Mouse (Mus musculus) liver, embryonic 11.5 days (tissue): ENCODE measurements at regions not wholly inside any gene's neighbourhood (a gene's known extent, or its start where the extent isn't known, plus 50 kb on each side); places are given as distances from the start of the nearest gene placed in this dataset.

ENCODE experiments used
- ATAC-seq: fragments of 200-750 bp; cut with Nextera tagmentation; replicated peaks from 2 replicates; pipeline ENCODE4 v1.8.0; 2017; ENCODE audit warnings: moderate number of reproducible peaks, mild to moderate bottlenecking, moderate TSS enrichment, moderate library complexity; ENCODE audit not compliant: low FRiP score
- DNase-seq: peaks from one replicate; pipeline ENCODE4 v3.0.0-alpha.2; 2017; ENCODE audit warnings: low spot score
- H3K27ac ChIP-seq: fragments of 300-500 bp; sonication (generic); 2 replicates; pipeline ENCODE4 v1.5.1; 2014; ENCODE audit warnings: mild to moderate bottlenecking, low read depth, low read length, control low read depth
- H3K27me3 ChIP-seq: fragments of 300-500 bp; sonication (generic); replicated peaks from 2 replicates; pipeline ENCODE4 v1.6.1; 2014; ENCODE audit warnings: low read length, mixed read lengths; ENCODE audit not compliant: control insufficient read depth, insufficient read depth
- H3K36me3 ChIP-seq: fragments of 300-500 bp; sonication (generic); 2 replicates; pipeline ENCODE4 v1.6.1; 2014; ENCODE audit warnings: mild to moderate bottlenecking, low read length, moderate library complexity, mixed read lengths; ENCODE audit not compliant: control insufficient read depth, insufficient read depth
- H3K4me1 ChIP-seq: fragments of 300-500 bp; sonication (generic); replicated peaks from 2 replicates; pipeline ENCODE4 v1.6.1; 2014; ENCODE audit warnings: low read length, mixed read lengths; ENCODE audit not compliant: control insufficient read depth, insufficient read depth
- H3K4me2 ChIP-seq: fragments of 300-500 bp; sonication (generic); 2 replicates; pipeline ENCODE4 v1.6.1; 2014; ENCODE audit warnings: mild to moderate bottlenecking, control low read depth, moderate library complexity
- H3K4me3 ChIP-seq: fragments of 300-500 bp; sonication (generic); 2 replicates; pipeline ENCODE4 v1.5.1; 2014; ENCODE audit warnings: low read depth, low read length, control low read depth
- H3K9ac ChIP-seq: fragments of 300-500 bp; sonication (generic); 2 replicates; pipeline ENCODE4 v1.6.1; 2014; ENCODE audit warnings: low read depth, low read length, control low read depth
- H3K9me3 ChIP-seq: fragments of 300-500 bp; sonication (generic); 2 replicates; pipeline ENCODE4 v1.6.1; 2016; ENCODE audit warnings: low read length, inconsistent platforms, mixed read lengths; ENCODE audit not compliant: control insufficient read depth
- WGBS: fragments of 180-500 bp; shearing (Covaris S2); extraction: QIAGEN DNeasy Blood & Tissue Kit; methylation state at CpG from one replicate; pipeline ENCODE4 v1.1.7; 2014; 5-methylcytosine and 5-hydroxymethylcytosine counted together

DNA sequence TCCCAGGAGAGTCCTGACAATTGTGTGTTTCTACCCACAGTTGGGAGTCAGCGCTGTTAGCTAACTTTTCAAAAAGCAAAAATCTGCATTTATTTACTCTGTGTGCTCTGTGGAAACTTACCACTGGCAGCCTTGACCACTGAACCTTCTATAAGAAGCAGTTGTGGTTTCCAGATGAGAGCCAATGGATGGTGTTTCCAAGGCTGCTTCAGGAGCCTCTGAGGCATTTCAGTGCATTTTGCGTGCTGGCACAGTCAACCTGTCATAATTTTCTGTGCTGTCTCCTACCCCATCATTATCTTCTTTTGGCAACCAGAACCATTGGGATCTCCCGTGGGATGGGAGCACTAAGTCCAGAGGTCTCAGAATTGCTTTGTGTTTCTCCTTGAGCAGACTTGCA is 60.3 kb downstream of the 4930544G11Rik start:
- no peaks in the 10 kb centered on the region for H3K27me3 ChIP-seq
- ATAC-seq (no peak), DNase-seq (no peak)
- no peaks in the 10 kb centered on the region for H3K4me1 ChIP-seq
- 83% methylated on average over 3 of the region's 3 CpGs for WGBS
- no peak overlapping the region for H3K4me3 ChIP-seq
- no peaks in the 10 kb centered on the region for H3K36me3 ChIP-seq
- H3K9me3 ChIP-seq: no peaks in the 10 kb centered on the region
- no peak overlapping the region for H3K27ac ChIP-seq
- no peak overlapping the region for H3K4me2 ChIP-seq
- no peak overlapping the region for H3K9ac ChIP-seq

- no peak overlapping the region for H3K4me3 ChIP-seq
- H3K4me2 ChIP-seq: no peak overlapping the region
- no peak for ATAC-seq
- H3K9ac ChIP-seq: no peak overlapping the region
- no peak overlapping the region for H3K27ac ChIP-seq
- H3K36me3 ChIP-seq: no peaks in the 10 kb centered on the region
- no peaks in the 10 kb centered on the region for H3K9me3 ChIP-seq
- H3K4me1 ChIP-seq: no peaks in the 10 kb centered on the region
- no peaks in the 10 kb centered on the region for H3K27me3 ChIP-seq
- 64% methylated on average over 1 of the region's 1 CpGs for WGBS
- DNase-seq: no peak
Observed at GRCm38 (mm10) chr6:66023531-66023930, 71.1 kb downstream of the 4930544G11Rik start.

GRCm38 (mm10) chr6:66036789-66037188 is 84.4 kb downstream of the 4930544G11Rik start:
- WGBS: 89% methylated on average over 2 of the region's 2 CpGs
- no peaks in the 10 kb centered on the region for H3K36me3 ChIP-seq
- H3K27me3 ChIP-seq: no peaks in the 10 kb centered on the region
- no peak overlapping the region for H3K4me3 ChIP-seq
- H3K9ac ChIP-seq: no peak overlapping the region
- H3K27ac ChIP-seq: no peak overlapping the region
- ATAC-seq (no peak), DNase-seq (no peak)
- no peak overlapping the region for H3K4me2 ChIP-seq
- H3K4me1 ChIP-seq: no peaks in the 10 kb centered on the region
- H3K9me3 ChIP-seq: no peaks in the 10 kb centered on the region

DNA sequence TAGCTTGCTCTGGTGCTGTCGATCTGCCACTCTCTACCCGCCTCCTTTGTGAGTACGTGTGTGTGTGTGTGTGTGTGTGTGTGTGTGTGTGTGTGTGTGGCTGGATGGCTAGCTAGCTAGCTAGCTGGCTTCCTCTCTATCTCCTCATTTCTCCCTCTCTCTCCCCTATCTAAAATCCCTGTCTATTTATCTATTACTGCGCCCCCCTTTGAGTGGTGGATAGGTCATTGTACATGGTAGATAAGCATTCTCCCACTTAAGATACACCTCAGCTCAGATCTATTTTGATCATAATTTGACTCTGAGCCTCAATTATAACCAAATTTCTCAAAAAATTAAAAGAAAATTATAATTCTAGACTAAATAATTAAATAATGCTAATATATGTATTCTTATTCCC is 99.4 kb downstream of the 4930544G11Rik start:
- no peak overlapping the region for H3K4me3 ChIP-seq
- peak overlapping the region; percentile 23 for H3K4me2 ChIP-seq
- peaks cover 9% of the 10 kb centered on the region for H3K4me1 ChIP-seq
- no peaks in the 10 kb centered on the region for H3K27me3 ChIP-seq
- WGBS: 45% methylated on average over 4 of the region's 4 CpGs
- DNase-seq (no peak), ATAC-seq (peak; percentile 54)
- H3K9me3 ChIP-seq: no peaks in the 10 kb centered on the region
- no peak overlapping the region for H3K9ac ChIP-seq
- no peaks in the 10 kb centered on the region for H3K36me3 ChIP-seq
- peak overlapping the region; percentile 65 for H3K27ac ChIP-seq

DNA sequence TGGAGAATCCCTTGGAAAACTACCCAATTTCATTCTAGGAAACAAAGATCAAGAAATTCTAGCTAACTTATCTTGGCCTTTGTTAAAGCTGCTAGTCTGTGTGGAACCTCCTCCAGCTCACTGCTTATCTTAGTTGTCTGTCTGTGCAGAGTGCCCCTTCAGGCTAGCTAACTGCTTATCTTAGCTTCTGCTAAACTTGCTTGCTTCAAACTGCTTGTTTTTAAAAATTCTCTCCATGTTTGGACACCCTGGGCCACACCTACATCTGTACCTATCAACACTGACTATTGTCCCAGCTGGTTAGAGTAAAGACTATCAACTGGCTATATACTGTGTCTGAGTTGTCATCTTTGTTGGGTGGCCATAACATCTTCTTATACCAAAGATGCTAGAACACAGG is 100.0 kb downstream of the 4930544G11Rik start:
- DNase-seq (no peak), ATAC-seq (peak; percentile 96)
- Histone ChIP-seq H3K36me3 (no peaks in the 10 kb centered on the region), H3K4me3 (no peak overlapping the region), H3K27me3 (no peaks in the 10 kb centered on the region), H3K4me1 (peaks cover 9% of the 10 kb centered on the region), H3K9me3 (no peaks in the 10 kb centered on the region), H3K27ac (peak overlapping the region; percentile 73), H3K9ac (no peak overlapping the region), H3K4me2 (no peak overlapping the region)

DNA sequence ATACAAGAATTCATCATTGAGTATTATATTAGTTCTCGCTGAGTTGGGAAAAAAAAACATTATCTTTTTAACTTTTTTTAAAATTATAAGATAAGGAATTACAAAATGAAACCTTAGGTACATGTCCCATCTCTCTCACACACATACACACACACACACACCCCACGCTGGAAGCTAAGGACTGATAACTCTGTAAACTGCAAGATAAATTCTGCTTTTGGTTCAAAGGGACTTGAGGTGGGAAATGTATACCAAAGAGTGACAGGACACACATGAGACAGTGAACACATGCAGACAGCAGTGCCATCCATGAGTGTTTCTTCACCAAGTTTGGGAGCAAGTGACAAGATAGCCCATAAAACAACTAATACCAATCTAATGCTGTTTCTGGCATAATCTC is 100.8 kb downstream of the 4930544G11Rik start:
- Histone ChIP-seq H3K36me3 (no peaks in the 10 kb centered on the region), H3K4me2 (no peak overlapping the region), H3K9ac (no peak overlapping the region), H3K4me3 (no peak overlapping the region), H3K27ac (no peak overlapping the region), H3K9me3 (no peaks in the 10 kb centered on the region), H3K27me3 (no peaks in the 10 kb centered on the region), H3K4me1 (peaks cover 9% of the 10 kb centered on the region)
- ATAC-seq: peak; percentile 77
- no peak for DNase-seq
- 35% methylated on average over 2 of the region's 2 CpGs for WGBS

DNA sequence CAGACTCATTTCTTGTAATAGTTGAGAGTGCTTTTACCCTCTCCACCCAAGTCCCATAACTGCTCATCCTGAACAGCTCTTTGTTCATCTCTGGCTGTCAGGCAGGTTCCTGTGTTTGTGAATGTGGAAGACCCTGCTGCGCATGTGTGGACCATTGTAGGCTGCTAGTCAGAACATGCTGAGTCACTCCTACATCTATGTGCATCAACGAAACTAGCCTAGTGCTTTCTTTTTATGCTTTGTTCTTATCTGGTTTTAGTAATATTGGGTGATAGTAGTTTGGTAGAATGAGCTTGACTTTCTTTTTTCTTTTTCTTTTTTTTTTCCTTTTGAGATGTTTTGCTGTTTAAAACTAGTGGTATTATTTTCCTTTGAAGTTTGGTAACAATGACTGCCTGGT is 116.5 kb downstream of the 4930544G11Rik start:
- Histone ChIP-seq H3K27ac (no peak overlapping the region), H3K36me3 (no peaks in the 10 kb centered on the region), H3K9me3 (no peaks in the 10 kb centered on the region), H3K27me3 (no peaks in the 10 kb centered on the region), H3K4me3 (no peak overlapping the region), H3K4me1 (no peaks in the 10 kb centered on the region), H3K4me2 (no peak overlapping the region), H3K9ac (no peak overlapping the region)
- ATAC-seq (peak; percentile 47; the same call in 1 of the 2 replicates), DNase-seq (no peak)
- WGBS: 65% methylated on average over 2 of the region's 2 CpGs

DNA sequence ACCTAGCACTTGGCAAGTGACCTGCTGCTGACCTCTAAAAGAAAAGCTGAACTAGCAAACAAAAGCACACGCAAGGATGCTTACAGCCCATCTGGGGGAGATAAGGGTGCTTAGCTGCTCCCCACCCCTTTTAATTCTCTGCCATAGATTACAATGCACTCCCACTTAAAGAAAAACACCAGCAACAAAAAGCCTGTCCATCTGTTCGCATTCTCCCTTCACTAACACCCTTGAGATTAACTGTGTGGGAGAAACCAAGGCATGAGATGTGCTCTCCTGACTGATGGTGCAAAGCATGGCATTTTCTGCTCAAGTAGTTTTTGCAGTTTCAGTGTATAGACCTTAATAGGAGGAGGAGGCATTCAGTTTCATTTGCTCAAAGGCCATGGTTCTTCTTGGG is 125.0 kb downstream of the 4930544G11Rik start:
- Histone ChIP-seq H3K27me3 (no peaks in the 10 kb centered on the region), H3K27ac (no peak overlapping the region), H3K36me3 (no peaks in the 10 kb centered on the region), H3K4me2 (no peak overlapping the region), H3K4me3 (no peak overlapping the region), H3K4me1 (no peaks in the 10 kb centered on the region; the same call in 1 of the 2 replicates), H3K9ac (no peak overlapping the region), H3K9me3 (no peaks in the 10 kb centered on the region)
- WGBS: 30% methylated on average over 2 of the region's 2 CpGs
- DNase-seq (no peak), ATAC-seq (no peak; the same call in 1 of the 2 replicates)

DNA sequence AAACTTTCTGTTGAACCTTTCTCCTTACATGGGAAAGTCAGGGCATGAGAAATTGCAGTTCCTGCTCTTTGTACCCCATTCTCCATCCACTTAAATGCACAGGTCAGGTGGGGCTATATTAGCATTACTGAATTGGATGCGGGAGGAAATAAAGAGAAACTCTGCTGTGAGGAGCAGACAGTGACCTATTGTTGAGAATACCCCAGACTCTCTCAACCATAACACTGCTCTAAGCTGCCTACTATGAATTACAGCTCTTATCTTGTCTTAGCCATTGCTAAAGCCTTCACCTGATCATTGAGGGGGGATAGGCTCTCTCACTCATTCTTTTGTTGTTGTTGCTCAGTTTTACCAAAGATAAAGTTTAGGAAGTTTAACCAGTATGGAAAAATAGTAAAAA is 126.4 kb downstream of the 4930544G11Rik start:
- ATAC-seq: no peak
- Histone ChIP-seq H3K27ac (no peak overlapping the region), H3K9ac (no peak overlapping the region), H3K36me3 (no peaks in the 10 kb centered on the region), H3K27me3 (no peaks in the 10 kb centered on the region), H3K4me1 (no peaks in the 10 kb centered on the region; the same call in 1 of the 2 replicates), H3K4me2 (no peak overlapping the region), H3K4me3 (no peak overlapping the region), H3K9me3 (no peaks in the 10 kb centered on the region)
- 90% methylated on average over 1 of the region's 1 CpGs for WGBS
- DNase-seq: no peak
